Mouse (Mus musculus) left cerebral cortex, postnatal 4 days (tissue): Measurements from ENCODE around the gene Pycr1. TPM values are rescaled to one million over a fixed set of nuclear protein-coding genes. Genes with fewer than 3 reads are reported as not detected.

Experiments used
- DNase-seq: peaks from one replicate; pipeline ENCODE4 v3.0.0-alpha.2; 2022
- intact Hi-C: fragments of 180-260 bp; cut with DNase I; formaldehyde crosslinking; loops from one replicate; pipeline ENCODE4 v1.15.1; 2025
- total RNA-seq, 2 experiments: library from RNA; stranded (reverse); gene quantifications; 2 replicates each; pipeline ENCODE4 v1.2.3; 2021

The Pycr1 gene
- total RNA-seq, 2 experiments from 2014 or later, result 6.1 to 8.3 TPM

DNA sequence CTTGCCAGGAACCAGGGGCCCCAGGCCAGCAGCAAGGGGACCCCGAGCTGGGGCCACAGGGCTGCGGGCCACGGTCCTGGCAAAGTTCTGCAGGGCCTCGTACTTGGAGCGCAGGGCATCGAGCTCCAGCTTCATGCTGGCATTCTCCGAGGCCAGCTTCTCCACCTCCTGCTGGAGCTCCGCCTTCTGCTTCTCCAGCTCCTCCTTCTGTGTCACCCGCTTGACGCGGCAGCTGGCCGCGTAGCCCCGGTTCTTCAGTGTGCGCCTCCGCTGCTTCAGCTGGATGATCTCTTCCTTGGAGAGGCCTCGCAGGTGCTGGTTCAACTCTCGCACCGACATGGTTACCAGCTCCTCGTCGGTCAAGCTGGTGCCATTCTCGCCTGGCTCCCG lies 14.2 kb downstream of the Pycr1 start:
- DNase-seq, result no peak
- intact Hi-C loops, result loop anchor here (10.0 kb wide), 1 partner anchor 85 kb away; the partner anchor contains the start of genes Cenpx and Lrrc45

DNA sequence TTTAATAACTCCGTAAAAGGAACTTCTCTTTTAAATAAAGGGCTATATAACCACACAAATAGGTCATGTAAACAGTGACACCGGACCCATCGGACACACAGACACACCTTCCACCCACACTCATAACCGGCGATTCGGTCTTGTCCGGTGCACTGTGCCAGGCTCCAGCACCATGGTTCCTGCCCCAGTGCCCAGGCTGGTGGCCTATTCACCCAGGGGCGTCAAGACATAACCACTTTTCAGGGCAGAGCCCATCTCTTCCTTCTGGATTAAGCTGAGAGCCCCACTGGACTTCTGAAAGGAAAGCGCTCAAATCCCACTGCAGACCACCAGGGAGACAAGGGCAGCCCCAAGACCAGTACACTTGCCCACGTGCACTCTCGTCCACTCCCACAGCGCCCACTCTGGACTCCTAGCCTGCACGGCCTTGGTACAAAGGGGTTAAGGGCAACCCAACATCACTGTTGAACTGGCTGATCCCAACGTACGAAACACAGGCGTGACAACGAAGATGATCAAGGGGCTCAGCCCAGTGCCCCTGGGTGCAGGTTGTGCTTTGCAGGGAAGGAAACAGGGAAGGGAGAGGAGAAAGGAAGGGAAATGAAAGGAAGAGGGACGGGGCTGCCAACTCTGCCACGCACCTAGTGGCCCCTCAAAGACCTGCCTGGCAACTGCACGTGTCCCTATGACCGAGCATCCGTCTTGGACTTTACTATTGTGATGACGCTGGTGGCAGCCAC lies 14.8 kb downstream of the Pycr1 start:
- DNase-seq, result no peak
- intact Hi-C loops, result loop anchor here (10.0 kb wide), 1 partner anchor 86 kb away; the partner anchor contains the start of genes Cenpx and Lrrc45

DNA sequence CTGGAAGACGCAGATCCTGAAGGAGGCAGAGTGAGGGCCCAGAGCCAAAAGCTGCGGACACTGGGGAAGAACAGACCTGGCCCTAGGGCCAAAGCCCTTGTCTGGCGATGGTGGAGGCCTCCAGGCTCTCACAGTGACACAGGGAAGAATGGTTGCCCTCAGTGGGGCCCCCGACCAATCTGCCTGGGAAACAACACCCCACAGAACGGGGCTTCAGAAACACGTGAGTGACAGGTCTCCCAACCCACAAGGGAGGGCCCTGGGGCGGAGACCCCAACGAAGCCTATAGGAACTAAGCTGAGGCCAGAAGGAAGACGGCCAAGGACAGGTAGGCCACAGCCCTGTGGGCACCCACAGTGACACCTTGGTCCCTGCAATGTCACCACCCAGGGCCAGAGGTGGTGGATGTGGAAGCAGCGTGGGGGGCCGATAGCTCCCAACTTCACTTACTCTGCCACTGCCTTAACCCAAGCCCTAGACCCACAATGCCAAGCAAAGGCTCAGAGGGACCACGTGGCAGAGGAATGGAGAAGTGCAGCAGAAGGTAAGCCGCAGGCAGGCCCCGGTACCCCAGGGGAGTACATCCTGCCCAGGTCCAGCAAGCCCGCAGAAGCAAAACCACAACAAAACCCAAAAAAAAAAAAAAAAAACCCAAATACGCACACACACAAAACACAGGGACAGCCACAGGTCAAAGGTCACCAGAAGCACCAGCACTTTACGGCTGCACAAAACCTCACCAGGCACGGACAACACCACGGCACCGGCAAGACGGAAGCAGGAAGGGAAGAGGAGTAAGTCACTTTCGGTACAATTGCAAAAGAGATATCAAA lies 15.9 kb downstream of the Pycr1 start:
- intact Hi-C loops, result loop anchor here (10.0 kb wide), 1 partner anchor 87 kb away; the partner anchor contains the start of genes Cenpx and Lrrc45
- no peak for DNase-seq

DNA sequence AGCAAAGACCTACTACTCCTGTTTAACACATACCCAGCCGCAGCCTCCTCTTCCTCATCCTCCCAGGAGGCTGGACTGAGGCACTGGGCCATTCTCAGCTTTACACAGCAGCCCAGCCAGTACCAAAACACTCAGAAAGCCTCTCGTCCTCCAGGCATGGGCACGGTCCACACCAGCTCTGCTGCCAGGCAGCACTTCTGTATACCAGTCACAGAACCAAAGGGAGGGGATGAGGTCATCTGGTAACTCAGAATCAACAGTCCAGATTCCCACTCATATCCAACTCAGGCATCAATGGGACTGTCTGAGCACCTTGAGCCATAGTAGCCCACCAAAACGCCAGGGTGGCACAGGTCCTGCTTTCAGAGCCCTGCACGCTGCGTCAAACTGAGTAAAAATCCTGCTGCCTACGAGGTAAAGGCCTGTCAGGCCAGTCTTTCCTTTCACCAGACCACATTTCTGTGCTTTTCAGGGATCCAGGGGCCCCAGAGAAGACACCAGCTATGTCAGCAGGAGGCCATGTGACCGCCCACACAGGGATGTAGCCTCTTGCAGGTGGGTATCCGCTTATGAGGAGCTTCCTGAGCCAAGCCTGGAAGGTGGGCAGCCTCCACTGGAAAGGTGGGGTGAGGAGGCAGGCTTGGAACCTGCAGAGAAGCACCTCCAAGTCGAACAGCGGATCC lies 16.6 kb downstream of the Pycr1 start:
- intact Hi-C loops, result loop anchor here (10.0 kb wide), 1 partner anchor 88 kb away; the partner anchor contains the start of genes Cenpx and Lrrc45
- DNase-seq, result no peak

DNA sequence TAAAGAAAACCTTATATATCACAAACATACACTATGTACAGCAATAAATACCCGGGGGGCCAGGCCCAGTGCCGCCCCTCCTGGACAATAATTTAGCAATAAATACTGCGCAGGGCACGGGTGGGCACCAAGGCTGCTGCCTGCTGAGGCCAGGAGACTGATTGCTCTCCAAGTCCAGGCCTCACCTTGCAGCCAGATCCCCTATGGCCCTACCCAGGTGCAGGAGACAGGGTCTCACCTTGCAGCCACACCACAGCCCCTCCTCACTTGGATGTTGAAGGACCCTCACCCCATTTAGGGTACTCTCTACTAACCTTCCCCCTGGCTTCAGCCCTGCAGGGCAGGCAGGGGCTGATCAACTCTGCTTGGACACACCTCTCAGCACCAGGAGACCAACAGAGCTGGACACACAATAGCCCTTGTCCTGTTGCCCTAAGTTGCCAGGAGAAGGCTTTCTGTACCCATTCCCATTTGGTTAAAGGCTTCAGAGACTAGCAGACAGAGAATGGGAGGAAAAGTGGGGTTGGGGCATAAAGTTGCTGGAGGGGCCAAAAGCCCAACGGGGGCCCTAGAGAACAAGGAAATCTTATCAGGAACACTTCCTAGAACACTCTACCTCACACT lies 18.3 kb downstream of the Pycr1 start, which contains the start of gene Sirt7:
TSS of gene Sirt7 (minus strand) at position 89 of the 624 bp plus-strand sequence.
- intact Hi-C loops, result loop anchor here (10.0 kb wide), 1 partner anchor 90 kb away; the partner anchor contains the start of genes Cenpx and Lrrc45

DNA sequence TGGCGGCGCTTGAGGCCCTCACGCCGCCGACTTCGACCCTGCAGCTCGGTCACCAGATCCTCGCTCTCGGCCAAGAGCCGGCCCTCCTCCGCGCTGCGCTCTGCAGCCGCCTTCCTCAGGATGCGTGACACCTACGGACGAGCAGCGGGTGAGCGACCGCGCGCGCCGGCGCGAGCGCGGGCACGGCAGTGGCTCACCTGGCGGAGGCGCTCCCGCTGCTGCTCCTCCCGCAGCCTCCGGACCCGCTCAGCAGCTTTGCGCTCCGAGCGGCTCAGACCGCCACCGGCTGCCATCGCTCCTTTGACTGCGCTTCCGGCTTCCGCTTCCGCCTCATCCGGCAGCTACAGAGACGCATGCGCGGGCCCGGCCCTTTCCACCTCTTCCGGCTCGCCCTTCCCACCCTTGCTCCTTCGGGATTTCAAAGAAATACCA lies 18.9 kb downstream of the Pycr1 start:
- peak; percentile 87 for DNase-seq
- intact Hi-C loops, result loop anchor here (10.0 kb wide), 1 partner anchor 90 kb away; the partner anchor contains the start of genes Cenpx and Lrrc45

More for the DNA sequence above, 18.3 kb downstream of the Pycr1 start, which contains the start of gene Sirt7:
- DNase-seq, result no peak

DNA sequence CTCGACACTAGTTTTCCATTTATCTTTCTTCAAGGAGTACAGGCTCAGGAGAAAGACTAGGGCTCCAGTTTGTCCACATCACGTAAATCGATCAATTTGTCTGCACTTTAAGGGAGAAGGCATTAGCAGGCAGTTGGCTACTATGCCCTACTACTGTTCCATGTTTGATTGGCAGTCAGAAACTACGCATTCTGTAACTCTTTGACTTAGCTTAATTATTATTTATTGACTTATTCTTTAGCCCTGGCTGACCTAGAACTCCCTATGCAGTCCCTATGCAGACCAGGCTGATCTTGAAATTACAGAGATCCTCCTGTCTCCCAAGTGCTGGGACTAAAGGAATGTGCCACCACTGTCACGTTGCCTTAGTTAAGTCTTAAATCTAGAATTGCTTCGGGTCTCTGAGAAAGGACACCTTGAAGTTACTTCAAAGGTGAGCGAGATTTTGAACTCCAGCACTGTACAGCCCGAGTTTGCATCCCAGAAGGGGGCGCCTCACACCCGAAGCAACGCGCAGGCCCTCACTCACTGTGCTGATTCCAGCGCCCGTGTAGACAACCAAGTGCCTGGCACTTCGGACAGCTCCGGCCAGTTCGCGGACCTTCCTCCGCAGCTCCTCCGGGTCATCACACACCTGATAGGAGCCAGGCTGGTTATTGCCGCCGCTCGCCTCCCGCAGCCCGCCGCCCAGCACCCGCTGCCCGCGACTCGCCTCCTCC lies 19.4 kb downstream of the Pycr1 start:
- DNase-seq, result peak; percentile 69
- intact Hi-C loops, result loop anchor here (10.0 kb wide), 1 partner anchor 91 kb away; the partner anchor contains the start of genes Cenpx and Lrrc45

DNA sequence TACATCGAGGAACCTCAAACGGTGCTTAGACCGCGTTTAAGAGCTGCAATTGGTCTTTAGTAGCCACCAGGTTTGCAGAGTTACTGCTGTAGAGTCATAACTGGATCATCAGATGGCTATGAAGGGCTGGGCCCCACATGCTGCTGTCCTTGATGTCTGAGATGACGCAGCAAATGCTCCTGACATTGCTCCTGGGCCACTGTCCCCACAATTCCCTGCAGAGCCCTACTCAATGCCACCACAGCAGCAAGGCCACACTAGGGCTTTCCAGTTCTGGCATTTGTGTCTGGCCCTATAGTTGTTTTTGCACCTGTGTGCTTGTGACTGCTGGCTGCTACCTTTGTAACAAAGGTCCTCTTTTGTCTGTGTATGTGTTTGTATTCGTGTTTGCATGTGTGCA lies 20.8 kb downstream of the Pycr1 start:
- DNase-seq, result no peak
- intact Hi-C loops, result loop anchor here (10.0 kb wide), 1 partner anchor 92 kb away; the partner anchor contains the start of genes Cenpx and Lrrc45

DNA sequence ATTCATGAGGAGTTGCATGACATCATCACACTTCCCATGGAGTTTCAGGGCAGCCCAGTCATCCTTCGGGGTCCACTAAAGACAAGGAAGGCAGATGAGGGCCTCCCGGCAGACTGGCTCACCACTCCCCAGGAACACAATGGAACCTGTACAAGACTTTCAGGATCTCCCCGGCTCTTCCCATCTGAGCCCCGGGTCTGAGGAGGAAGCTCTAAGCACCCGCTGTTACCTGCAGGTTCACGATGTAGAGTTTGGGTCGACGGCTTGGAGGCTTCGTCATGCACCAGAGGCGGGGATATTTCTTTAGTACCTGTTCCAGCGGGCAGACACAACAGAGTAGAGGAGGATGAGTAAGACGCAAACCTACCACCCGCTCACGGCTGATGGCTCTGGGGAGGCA lies 23.4 kb downstream of the Pycr1 start:
- intact Hi-C loops, result loop anchor here (10.0 kb wide), 1 partner anchor 95 kb away; the partner anchor contains the start of genes Cenpx and Lrrc45
- no peak for DNase-seq

DNA sequence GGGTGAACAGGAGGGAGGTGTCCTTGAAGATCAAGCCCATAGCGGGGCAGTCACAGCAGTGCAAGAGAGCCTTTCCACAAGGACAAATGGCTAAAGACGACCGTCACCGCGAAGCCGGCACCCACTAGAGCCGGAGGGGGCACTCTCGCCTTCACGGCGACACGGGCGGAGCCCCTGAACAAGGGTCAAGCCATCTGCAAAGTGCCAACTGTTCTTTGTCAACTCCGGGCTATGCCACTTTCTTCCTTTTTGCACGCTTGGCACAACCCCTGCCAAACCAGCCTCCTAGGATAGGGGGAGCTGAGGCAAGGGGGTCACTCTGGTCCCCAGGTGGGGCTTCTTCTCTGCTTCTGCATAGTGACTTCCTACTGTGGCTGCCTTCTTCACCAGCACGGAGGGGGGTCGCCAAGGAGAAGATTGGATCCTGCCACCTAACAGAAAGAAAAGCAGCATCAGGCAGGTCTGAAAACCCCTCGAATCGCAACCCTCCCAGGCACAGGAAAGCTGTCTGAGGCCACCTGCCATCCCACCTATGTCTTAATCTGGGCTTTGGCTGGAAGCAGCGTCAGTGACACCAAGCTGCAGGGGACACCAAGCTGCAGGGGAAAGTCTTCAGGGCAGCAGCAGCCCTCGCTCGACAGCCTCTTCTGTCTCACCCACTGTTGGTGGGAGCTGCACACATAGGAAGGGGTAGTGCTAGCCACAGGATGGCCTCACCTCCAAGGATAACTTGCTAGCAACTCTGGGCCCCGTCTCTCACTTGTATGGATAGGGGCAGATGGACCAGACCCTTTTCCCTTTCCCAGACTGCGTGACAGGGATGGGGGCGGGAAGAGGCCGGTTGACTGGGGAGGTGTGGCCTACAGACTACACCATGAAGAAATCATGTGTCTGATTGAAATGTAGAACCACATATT lies 24.7 kb downstream of the Pycr1 start:
- no peak for DNase-seq
- intact Hi-C loops, result loop anchor here (10.0 kb wide), 1 partner anchor 166 kb away; the partner anchor contains the start of genes Gps1 and Rfng

DNA sequence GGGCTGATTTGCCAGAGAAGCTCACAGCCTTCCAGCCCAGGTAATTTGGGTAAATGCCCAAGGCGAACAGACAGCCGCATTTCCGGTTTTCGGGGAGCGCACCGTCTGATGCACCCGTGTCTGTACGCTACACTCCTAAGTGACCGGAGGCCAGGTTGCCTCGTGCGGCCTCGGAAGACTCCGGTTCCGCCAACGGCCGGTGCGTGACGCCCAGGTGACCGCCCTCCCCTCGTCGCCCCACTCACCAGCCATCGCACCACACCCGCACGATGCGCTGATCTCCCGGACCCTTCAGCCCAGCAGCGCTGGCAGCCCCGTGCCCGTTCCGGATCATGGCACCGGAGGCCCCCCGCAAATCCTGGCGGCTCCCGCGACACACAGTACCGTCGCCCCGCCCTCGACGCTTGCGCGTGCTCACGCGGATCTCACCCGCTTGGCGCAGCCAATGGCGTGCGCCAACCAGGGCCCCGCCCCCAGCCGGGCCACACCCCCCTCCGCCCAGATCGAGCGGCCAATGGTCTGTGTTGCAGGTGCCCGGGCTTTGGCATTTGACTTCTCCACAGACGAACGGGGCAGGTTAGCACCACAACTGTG lies 26.0 kb downstream of the Pycr1 start, which contains the start of gene Pcyt2:
TSS of gene Pcyt2 (minus strand) at position 418 of the 594 bp plus-strand sequence.
- intact Hi-C loops, result loop anchor here (10.0 kb wide), 1 partner anchor 167 kb away; the partner anchor contains the start of genes Gps1 and Rfng
- peak; percentile 94 for DNase-seq

DNA sequence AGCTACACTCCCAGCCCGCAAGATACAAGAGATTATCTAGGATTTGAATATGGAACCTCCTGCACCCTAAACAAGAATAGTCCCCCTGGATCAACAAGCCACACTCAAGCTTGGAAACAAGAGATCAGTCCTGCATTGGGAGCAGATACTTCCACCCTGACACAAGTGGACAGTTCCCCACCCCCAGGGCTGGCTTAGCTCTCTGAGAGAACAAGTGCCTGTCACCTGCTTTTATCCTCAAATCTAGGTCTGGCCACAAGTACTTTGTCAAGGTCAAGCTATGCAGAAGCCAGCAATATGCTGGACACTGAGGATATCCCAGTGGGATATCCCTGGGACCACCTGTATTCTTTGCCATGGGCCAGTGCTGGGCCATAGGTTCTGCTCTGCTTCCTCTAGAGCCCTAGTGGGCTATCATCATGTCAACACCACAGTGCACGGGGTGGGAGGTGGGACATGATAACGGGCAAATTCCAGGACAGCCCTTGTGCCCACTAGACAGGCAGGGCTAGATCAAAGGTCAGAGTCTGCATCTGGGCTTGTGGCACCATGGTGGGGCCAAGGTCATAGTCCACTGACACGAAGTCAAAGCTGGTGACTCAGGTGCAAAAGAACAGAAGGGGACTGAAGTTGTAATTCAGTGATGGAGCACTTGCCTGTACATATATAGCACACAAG lies 26.8 kb downstream of the Pycr1 start:
- intact Hi-C loops, result loop anchor here (10.0 kb wide), 1 partner anchor 168 kb away; the partner anchor contains the start of genes Gps1 and Rfng
- DNase-seq, result no peak

DNA sequence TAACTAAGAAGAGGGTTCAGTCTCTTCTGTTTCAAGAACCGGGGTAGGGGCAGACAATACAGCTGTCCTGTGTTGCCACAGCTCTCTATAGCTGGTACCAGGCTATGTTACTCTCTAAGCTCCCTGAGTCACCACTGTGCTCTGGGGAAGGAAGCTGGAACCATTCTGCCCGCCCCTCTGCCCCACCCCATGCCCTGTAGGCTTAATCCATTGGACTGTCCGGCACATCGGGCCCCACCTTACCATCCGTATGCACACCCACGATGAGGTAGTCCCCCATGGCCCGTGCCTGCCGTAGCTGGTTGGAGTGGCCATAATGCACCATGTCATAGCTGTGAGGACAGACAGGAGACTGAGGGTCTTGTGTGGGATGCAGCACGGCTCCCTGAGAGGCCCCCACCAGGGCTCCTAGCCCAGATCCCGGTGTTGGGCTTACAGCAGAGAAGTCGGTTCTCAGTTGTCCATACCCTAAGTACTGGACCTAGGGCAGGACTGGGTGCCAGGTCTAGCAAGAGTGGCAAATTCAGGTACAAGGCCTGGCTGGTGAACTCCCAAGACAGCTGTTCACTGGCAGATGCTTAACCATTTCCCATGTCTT lies 27.9 kb downstream of the Pycr1 start:
- no peak for DNase-seq
- intact Hi-C loops, result loop anchor here (10.0 kb wide), 1 partner anchor 169 kb away; the partner anchor contains the start of genes Gps1 and Rfng

DNA sequence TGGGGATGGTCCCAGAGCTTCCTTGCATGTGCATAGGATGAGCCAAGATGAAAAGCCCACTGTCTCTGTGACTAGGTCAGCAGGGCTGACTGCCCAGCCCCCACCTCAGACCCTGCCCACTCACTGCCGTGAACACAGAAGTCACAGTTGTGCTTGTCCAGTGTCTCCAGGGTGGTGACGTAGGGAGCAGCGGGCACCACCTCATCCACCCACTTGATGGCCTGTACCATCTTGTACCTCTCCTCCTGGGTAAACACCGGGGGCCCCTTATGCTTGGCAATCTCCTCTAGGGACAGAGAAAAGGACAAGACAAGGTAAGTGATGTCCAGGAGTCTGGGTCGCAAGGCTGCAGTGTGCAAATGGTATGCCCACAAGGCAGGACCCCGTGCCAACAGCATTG lies 28.4 kb downstream of the Pycr1 start:
- no peak for DNase-seq
- intact Hi-C loops, result loop anchor here (10.0 kb wide), 1 partner anchor 170 kb away; the partner anchor contains the start of genes Gps1 and Rfng

DNA sequence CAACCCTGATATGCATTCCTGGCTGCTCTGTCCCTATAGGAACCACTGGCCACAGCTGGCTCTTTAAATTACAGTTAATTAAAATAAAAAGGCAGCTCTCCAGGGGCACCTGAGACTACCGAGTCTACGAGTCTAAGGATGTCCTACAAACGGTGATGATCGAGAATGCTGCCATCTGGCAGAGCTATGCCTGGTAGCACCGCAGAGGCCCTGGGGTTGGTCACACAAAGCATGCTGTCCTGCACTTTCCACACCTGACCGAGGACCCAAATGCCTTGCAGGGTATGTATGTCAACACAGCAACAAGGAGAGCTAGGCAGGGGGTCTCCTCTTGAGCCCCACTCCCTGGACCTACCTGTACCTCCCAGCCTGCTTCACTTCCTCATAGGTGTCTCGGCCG lies 29.6 kb downstream of the Pycr1 start:
- no peak for DNase-seq
- intact Hi-C loops, result loop anchor here (10.0 kb wide), 1 partner anchor 171 kb away; the partner anchor contains the start of genes Gps1 and Rfng

DNA sequence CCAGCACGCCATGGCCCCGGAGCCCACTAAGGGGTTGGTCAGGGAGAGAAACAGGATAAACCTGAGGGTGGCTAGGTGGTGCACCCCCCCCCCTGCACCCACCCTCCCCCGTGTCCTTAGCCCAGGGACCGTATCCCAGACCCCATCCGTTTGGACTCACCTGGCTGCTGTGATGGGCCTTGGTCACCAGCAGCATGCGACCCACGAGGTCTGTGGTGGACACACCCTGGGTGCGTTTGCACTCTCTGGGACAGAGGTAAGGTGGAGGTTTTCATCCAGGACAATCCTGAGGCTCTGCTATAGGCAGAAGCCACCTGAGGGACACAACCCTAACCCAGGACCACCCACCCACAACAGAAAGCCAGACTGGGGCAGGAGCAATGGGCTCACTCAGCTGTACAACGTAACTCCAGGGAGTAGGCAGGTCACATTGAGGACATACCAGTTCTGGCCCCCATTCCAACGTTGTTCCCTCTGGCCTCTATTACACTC lies 30.0 kb downstream of the Pycr1 start:
- no peak for DNase-seq
- intact Hi-C loops, result loop anchor here (10.0 kb wide), 1 partner anchor 171 kb away; the partner anchor contains the start of genes Gps1 and Rfng
